Mouse (Mus musculus) spleen, postnatal 14 days (tissue): ENCODE data around the gene Fam19a5.

Experiments used
- DNase-seq, 2 experiments: peaks; one replicate each; pipeline ENCODE4 v3.0.0; 2021 to 2022; ENCODE audit warnings: low spot score in 2 of 2

Fam19a5 gene

GRCm38 (mm10) chr15:87736345-87736744 lies 192.2 kb downstream of the Fam19a5 start:
- DNase-seq, result no peak

- no peak for DNase-seq
Measured at GRCm38 (mm10) chr15:87755482-87755881, 211.4 kb downstream of the Fam19a5 start.

- DNase-seq, result no peak
Measured at GRCm38 (mm10) chr15:87765876-87766275, 221.8 kb downstream of the Fam19a5 start.

- DNase-seq, result no peak
Measured at GRCm38 (mm10) chr15:87773955-87774354, 229.9 kb downstream of the Fam19a5 start.

GRCm38 (mm10) chr15:87783331-87783730 lies 239.2 kb downstream of the Fam19a5 start:
- DNase-seq, result no peak

GRCm38 (mm10) chr15:87789671-87790070 lies 245.6 kb downstream of the Fam19a5 start:
- DNase-seq, result no peak

- no peak for DNase-seq
Measured at GRCm38 (mm10) chr15:87793661-87794060, 249.6 kb downstream of the Fam19a5 start.

- DNase-seq, result no peak
Measured at GRCm38 (mm10) chr15:87796571-87796970, 252.5 kb downstream of the Fam19a5 start.
